Mouse (Mus musculus): ENCODE measurements around the gene Uimc1. TPM values are rescaled to one million over a fixed set of nuclear protein-coding genes. Genes with fewer than 3 reads are reported as not detected.

The Uimc1 gene
- total RNA-seq (2021) = 10 to 100 TPM; 22.6 to 27.5 TPM
- long read RNA-seq, experiment 1, transcript Uimc1-201 (15 exons, 2,931 nt) = major isoform, 7 of 9 reads
- long read RNA-seq, experiment 1, partial matches to known transcripts = 0 of 9 reads
- long read RNA-seq, experiment 1, other reads (novel, unspliced or antisense) = 2 of 9 reads
- long read RNA-seq, experiment 2, transcript Uimc1-201 (15 exons, 2,931 nt) = major isoform, 8 of 17 reads
- long read RNA-seq, experiment 2, partial matches to known transcripts = 3 of 17 reads
- long read RNA-seq, experiment 2, other reads (novel, unspliced or antisense) = 6 of 17 reads

DNA sequence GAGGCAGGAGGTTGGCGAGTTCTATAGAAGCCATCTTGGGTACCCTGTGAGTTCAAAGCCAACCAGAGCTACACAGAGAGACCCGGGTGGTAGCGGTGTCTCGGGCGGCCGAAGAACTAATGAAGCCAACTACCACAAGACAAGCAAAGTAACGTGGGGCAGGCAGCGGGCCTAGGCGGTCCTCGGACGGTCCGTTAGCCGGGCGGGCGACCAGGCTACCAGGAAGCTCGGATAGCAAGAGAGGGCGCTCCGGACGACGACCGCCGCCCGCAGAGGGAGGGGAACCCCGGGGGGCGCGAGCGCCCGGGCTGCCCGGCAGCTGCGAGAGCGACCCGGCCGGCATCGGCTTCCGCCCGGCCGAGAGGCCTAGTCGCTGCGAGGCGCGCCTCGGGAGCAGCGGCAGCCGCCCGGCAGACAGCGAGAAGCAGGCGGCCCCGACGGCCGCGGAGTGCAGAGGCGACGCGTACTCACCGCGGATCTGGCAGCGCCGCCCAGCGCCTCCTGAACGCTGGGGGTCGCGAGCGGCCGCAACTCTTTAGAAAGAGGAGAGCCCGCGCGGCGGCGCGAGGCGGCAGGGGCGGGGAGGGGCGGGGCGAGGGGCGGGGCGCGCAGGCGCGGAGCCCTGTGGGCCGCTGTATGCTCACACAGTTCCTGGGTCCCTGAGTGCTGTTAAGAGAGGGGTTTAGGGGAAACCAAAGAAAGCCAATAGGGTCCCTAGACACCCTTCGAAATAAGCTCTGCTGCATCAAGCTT lies at the start of gene Uimc1:
TSS of gene Uimc1 (minus strand) at position 575 of the 753 bp plus-strand sequence.
- H3K27ac ChIP-seq = peak within 1 kb of the TSS; percentile 89
- intact Hi-C loops (cut with DNase I) = loop anchor here (2.0 kb wide), 1 partner anchor 79 kb away; no protein-coding TSS in a partner anchor
- TF ChIP-seq CTCF (IDR thresholded peaks at IDR 0.05) = peak; percentile 51
- H3K4me3 ChIP-seq = peak within 1 kb of the TSS; percentile 82
- peak; percentile 76 to 85 for DNase-seq (ENCODE audit: extremely low spot score in 1 of 2, low spot score in 2 of 2)

DNA sequence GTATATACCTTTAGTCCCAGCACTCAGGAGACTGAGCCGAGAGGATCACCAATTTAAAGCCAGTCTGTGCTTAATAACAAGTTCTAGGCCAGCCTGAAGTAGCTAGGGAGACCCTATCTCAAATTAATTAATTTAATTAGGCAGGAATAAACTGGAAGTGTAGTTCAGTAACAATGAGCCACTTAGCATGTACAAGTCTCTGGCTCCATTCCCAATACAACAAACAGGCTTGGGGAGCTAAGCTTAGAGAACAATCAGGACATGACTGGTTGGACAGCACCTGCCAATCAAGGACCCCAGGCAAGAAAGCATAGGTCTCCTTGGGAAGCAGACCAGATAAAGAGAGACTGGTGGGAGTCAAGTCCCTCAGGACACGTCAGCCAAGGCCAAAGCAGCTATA lies 40.2 kb upstream of the Uimc1 start:
- no peak for DNase-seq (ENCODE audit: extremely low spot score in 1 of 2, low spot score in 2 of 2)
- TF ChIP-seq CTCF (IDR thresholded peaks at IDR 0.05) = no peak
- no peak overlapping the region for H3K4me3 ChIP-seq
- H3K27ac ChIP-seq = no peak overlapping the region
- intact Hi-C loops (cut with DNase I) = no loop called here

DNA sequence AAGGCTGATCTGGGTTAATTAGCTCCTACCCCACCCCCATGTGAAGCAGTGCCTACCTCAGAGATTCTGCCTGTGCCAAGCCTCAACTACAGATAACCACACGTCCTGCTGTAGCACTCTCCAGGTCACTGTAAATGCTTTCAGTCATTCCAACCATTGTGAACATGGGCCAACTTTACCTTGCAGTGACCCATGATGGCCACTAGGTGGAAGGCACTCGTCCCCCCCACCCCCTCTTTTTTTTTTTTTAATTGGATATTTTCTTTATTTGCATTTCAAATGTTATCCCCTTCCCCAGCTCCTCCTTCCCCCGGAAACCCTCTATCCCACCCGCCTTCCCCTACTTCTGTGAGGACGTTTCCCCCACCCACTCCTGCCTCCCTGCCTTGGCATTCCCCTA lies 35.3 kb upstream of the Uimc1 start:
- no peak for DNase-seq (ENCODE audit: extremely low spot score in 1 of 2, low spot score in 2 of 2)
- intact Hi-C loops (cut with DNase I) = loop anchor here (2.0 kb wide), 1 partner anchor 43 kb away; no protein-coding TSS in a partner anchor
- H3K27ac ChIP-seq = no peak overlapping the region
- peak; percentile 72 for TF ChIP-seq CTCF (IDR thresholded peaks at IDR 0.05)
- H3K4me3 ChIP-seq = no peak overlapping the region

GRCm38 (mm10) chr13:55133448-55133847 lies 33.3 kb upstream of the Uimc1 start, which contains the start of gene Gm17617:
Gene Gm17617 (minus strand): TSS chr13:55133548.
- no peak within 1 kb of the TSS for H3K4me3 ChIP-seq
- DNase-seq (ENCODE audit: extremely low spot score in 1 of 2, low spot score in 2 of 2) = no peak
- TF ChIP-seq CTCF (IDR thresholded peaks at IDR 0.05) = no peak
- intact Hi-C loops (cut with DNase I) = no loop called here
- H3K27ac ChIP-seq = no peak within 1 kb of the TSS

DNA sequence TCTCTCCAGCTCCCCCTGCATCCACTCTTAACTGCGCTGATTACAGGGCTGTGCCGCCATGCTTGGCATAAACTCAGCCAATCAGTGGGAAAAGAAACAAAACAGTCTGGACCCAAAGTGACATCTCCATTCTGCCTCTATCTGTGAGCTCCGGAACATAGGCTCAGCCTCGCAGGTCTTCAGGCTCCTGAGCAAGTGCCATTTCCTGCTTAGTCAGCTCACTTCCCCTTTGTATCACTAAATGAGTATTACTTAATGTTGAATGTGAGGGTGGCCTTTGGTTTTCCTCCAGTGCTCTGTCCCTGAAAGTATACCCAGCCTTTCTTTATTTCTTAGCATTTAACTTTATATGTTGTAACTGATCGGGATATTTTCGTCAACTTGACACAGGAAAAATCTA lies 24.8 kb upstream of the Uimc1 start:
- no peak overlapping the region for H3K27ac ChIP-seq
- TF ChIP-seq CTCF (IDR thresholded peaks at IDR 0.05) = no peak
- intact Hi-C loops (cut with DNase I) = no loop called here
- no peak overlapping the region for H3K4me3 ChIP-seq
- DNase-seq (ENCODE audit: extremely low spot score in 1 of 2, low spot score in 2 of 2) = no peak

GRCm38 (mm10) chr13:55114375-55114774 lies 14.3 kb upstream of the Uimc1 start:
- H3K27ac ChIP-seq = no peak overlapping the region
- no peak for DNase-seq (ENCODE audit: extremely low spot score in 1 of 2, low spot score in 2 of 2)
- no peak overlapping the region for H3K4me3 ChIP-seq
- intact Hi-C loops (cut with DNase I) = no loop called here
- no peak for TF ChIP-seq CTCF (IDR thresholded peaks at IDR 0.05)

DNA sequence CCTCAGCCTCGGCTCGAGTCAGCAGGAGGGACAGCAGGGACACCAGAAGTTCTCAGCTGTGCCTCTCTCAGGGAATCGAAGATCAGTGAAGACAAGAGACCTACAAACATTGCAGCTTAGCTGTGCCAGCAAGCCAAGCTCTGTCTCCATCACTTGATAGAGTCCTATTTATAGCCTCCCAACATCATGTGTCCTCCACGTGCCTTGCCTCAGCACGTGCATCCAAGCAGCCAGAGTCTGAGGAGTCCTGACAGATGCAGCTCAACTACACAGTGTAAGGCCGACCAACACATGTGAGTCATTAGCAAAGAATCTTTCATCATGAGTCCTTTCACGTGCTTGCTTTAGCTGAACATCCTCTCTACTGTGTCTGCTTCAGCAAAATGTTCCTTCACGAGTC lies 7.6 kb upstream of the Uimc1 start:
- Histone ChIP-seq H3K4me3 (no peak overlapping the region), H3K27ac (no peak overlapping the region)
- intact Hi-C loops (cut with DNase I) = no loop called here
- DNase-seq (ENCODE audit: extremely low spot score in 1 of 2, low spot score in 2 of 2) = peak in 1 of 2 experiments; percentile 21
- TF ChIP-seq CTCF (IDR thresholded peaks at IDR 0.05) = no peak

- Histone ChIP-seq H3K27ac (no peak overlapping the region), H3K4me3 (no peak overlapping the region)
- no peak for DNase-seq (ENCODE audit: extremely low spot score in 1 of 2, low spot score in 2 of 2)
- TF ChIP-seq CTCF (IDR thresholded peaks at IDR 0.05) = no peak
- intact Hi-C loops (cut with DNase I) = no loop called here
Measured at GRCm38 (mm10) chr13:55107116-55107515, 7.0 kb upstream of the Uimc1 start.

GRCm38 (mm10) chr13:55105953-55106691 lies 6.0 kb upstream of the Uimc1 start:
- peak overlapping the region; percentile 80 for H3K27ac ChIP-seq

DNA sequence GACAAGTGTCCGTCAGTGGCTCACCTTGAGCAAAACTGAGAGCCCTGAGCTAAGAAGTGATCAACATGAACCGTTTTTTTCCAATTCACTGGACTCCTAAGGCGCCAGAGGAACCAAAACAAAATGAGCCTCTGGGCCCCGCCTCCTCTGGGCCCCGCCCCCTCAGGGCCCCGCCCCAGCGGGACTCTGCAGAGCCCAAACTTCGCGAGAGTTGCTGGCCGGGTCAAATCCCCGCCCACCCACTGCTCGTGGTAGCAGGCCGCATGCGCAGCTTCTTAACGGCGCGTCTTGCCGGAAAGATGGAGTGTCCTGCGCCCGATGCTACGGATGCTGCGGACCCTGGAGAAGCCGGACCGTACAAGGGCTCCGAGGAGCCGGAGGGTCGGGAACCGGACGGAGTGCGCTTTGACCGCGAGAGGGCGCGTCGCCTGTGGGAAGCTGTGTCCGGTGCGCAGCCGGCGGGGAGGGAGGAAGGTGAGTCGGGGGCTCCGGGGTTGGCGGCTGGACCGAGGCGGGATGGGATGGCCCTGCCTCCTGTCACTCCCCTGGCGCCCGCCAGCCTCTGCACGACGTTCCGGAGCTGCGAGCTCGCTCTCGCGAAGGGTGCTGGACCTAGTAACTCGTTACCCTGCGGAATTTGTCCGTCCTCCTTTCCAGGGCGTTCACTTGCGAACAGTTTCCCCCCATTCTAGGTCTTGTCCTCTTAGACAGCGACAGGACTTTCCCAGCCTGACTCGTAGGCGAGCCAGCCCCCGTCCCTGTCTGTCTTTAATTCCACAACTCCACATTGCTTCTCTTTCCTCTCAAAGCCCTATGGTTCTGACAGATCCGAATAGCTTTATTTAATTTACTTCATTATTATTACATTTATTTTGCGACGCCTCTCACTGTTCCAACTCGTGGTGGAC lies 5.2 kb upstream of the Uimc1 start, which contains the start of gene Zfp346:
TSS of gene Zfp346 (plus strand) at position 267 of the 908 bp plus-strand sequence.
- TF ChIP-seq CTCF (IDR thresholded peaks at IDR 0.05) = peak; percentile 43
- Histone ChIP-seq H3K4me3 (peak within 1 kb of the TSS; percentile 97), H3K27ac (peak within 1 kb of the TSS; percentile 80)
- intact Hi-C loops (cut with DNase I) = no loop called here
- peak; percentile 96 for DNase-seq (ENCODE audit: extremely low spot score in 1 of 2, low spot score in 2 of 2)

More at GRCm38 (mm10) chr13:55105953-55106691, 6.0 kb upstream of the Uimc1 start:
- H3K4me3 ChIP-seq = peak overlapping the region; percentile 97
- TF ChIP-seq CTCF (IDR thresholded peaks at IDR 0.05) = no peak
- intact Hi-C loops (cut with DNase I) = no loop called here
- no peak for DNase-seq (ENCODE audit: extremely low spot score in 1 of 2, low spot score in 2 of 2)

DNA sequence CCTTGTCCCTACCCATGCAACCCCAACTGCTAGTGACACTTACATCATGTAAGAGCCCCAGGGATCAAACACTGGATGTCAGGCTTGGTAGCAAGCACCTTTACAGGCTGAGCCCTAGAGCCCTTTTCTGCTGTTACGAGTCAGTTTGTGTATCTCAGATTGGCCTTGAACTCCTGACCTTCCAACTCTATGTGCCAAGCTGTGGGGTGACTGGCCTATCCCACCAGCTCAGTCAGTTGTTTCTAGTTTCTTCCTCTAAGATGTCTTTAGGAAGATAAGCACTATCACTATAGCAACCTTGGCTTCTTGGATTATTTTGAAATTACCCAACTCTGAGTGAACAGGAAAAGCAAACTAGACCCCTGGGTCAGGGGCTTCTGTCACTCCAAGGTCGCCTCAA lies 3.3 kb upstream of the Uimc1 start:
- intact Hi-C loops (cut with DNase I) = no loop called here

More for the DNA sequence above, 3.3 kb upstream of the Uimc1 start:
- TF ChIP-seq CTCF (IDR thresholded peaks at IDR 0.05) = no peak
- no peak for DNase-seq (ENCODE audit: extremely low spot score in 1 of 2, low spot score in 2 of 2)
- H3K27ac ChIP-seq = no peak overlapping the region
- no peak overlapping the region for H3K4me3 ChIP-seq

Measured in left cerebral cortex, adult 2 months (tissue).